Mouse (Mus musculus) liver, adult 2 months (tissue): ENCODE results near the gene Rab40b.

Experiments used
- CTCF ChIP-seq: fragments of 200-500 bp; IDR thresholded peaks from 2 replicates; pipeline ENCODE4 v1.5.1; 2011; ENCODE audit warnings: low read depth, low read length, control low read depth
- POLR2A ChIP-seq: fragments of 200-500 bp; IDR thresholded peaks from 2 replicates; pipeline ENCODE4 v1.6.1; 2011; ENCODE audit warnings: low read length, control low read depth; ENCODE audit not compliant: insufficient read depth; ENCODE audit errors: extremely low read depth

DNA sequence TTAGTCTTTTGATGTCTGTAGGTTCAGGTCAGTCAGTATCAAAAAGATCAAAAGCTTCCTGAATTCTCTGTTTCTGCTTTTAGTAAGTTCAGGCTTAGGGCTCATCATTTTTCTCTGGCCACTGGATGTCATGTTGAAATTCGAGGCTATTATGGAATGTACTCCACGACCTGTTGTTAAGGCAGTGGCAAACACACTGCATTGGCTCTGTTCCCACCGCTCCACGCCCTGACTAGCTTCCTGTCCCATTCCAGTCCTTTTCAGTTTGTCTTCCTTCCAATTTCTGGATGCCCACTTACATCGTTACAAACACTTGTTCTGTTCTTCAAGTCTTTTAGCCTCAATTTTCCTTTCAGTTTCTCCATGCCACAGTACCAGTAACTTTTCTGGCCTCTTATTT, 27.3 kb upstream of the Rab40b start:
- no peak for TF ChIP-seq CTCF
- no peak for TF ChIP-seq POLR2A
